Mouse (Mus musculus): ENCODE measurements around the gene Lgals7. TPM values are rescaled to one million over a fixed set of nuclear protein-coding genes. Genes with fewer than 3 reads are reported as not detected.

The Lgals7 gene
- 1.5 and 1.6 TPM in 2 replicates for polyA plus RNA-seq (2015; fragmentation: Nextera tagmentation; extraction: Ambion mirVana)

- Histone ChIP-seq H3K4me3 (peak within 1 kb of the TSS; percentile 2; the same call in 1 of the 2 replicates), H3K27me3 (replicated peaks) (no peaks in the 10 kb centered on the region), H3K36me3 (no peaks in the 10 kb centered on the region), H3K4me2 (peak within 1 kb of the TSS; percentile 27), H3K27ac (replicated peaks) (peak within 1 kb of the TSS; percentile 38), H3K4me1 (peaks cover 26% of the 10 kb centered on the region), H3K9me3 (0 out of 2 replicates have a peak, but pooled peaks cover 5% of the 10 kb centered on the region), H3K9ac (no peak within 1 kb of the TSS)
- WGBS = 73% methylated on average over 6 of the region's 6 CpGs
- no peak for ATAC-seq (ENCODE audit: extremely low read depth, insufficient number of reproducible peaks, low FRiP score, low TSS enrichment)
These were observed at the start of gene Lgals7 for GRCm38 (mm10) chr7:28863540-28863939. Gene Lgals7, plus strand, starts transcription at chr7:28863853.

DNA sequence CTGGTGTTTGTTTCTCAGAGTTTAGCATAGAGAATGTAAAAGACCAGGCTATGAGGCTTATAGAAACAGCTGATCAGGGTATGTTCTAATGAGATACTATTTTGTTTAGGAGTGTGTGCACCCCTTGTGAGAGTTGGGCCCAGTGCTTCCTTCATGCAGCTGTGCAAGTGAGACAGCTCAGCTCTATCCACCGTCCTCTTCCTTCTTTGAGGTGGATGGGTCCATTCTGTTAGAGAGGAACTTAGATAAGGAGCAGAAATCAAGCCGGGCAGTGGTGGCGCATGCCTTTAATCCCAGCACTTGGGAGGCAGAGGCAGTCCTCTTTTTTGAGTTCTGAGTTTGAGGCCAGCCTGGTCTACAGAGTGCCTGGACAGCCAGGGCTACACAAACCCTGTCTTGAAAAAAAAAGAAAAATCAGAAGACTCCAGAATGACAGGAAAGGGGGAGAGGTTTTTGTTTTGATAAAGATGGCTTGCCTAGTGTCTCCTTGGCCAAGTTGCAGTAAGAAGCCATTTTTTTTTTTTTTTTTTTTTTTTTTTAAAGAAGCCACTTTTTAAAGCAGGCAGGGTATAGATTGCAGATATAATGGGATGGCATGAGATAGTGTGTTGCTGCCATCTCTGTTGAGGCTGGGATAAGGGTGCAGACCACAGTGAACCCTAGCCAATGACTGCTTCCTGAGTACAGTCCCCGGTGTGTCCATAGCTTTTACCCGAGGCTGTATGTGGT is 49.2 kb upstream of the Lgals7 start:
- Histone ChIP-seq H3K27ac (replicated peaks) (peak overlapping the region; percentile 4; the same call in 1 of the 2 replicates), H3K9me3 (no peaks in the 10 kb centered on the region), H3K4me2 (no peak overlapping the region), H3K36me3 (peaks cover 79% of the 10 kb centered on the region), H3K27me3 (replicated peaks) (no peaks in the 10 kb centered on the region), H3K4me3 (no peak overlapping the region), H3K4me1 (peaks cover 75% of the 10 kb centered on the region), H3K9ac (peak overlapping the region; percentile 99)
- WGBS = 58% methylated on average over 5 of the region's 5 CpGs
- no peak for ATAC-seq (ENCODE audit: extremely low read depth, insufficient number of reproducible peaks, low FRiP score, low TSS enrichment)

DNA sequence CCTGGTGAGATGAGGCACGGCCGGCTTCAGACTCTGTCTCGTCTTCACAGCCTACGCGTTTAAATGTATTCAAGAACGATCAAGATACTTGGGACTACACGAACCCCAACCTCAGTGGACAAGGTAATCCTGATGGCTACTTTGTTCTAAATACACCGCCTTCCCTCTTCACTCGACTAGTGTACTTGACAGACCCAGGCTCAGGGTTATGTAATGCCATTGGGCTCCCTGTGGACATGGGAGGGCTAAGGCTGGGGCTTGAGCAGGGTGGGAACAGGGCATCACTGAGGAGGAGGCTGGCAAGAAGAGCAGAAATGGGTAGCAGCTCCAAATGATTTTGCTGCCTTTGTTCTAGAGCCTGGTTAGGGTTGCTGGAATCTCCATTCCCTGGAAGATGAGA is 48.4 kb upstream of the Lgals7 start:
- peaks cover 83% of the 10 kb centered on the region for H3K4me1 ChIP-seq

GRCm38 (mm10) chr7:28816201-28816600 is 47.5 kb upstream of the Lgals7 start:
- peaks cover 93% of the 10 kb centered on the region for H3K4me1 ChIP-seq
- no peak overlapping the region for H3K4me2 ChIP-seq
- H3K4me3 ChIP-seq = no peak overlapping the region
- H3K27me3 ChIP-seq (replicated peaks) = no peaks in the 10 kb centered on the region
- 80% methylated on average over 9 of the region's 9 CpGs for WGBS
- ATAC-seq (ENCODE audit: extremely low read depth, insufficient number of reproducible peaks, low FRiP score, low TSS enrichment) = no peak
- peak overlapping the region; percentile 47; the same call in 1 of the 2 replicates for H3K9ac ChIP-seq
- H3K27ac ChIP-seq (replicated peaks) = peak overlapping the region; percentile 4; the same call in 1 of the 2 replicates
- no peaks in the 10 kb centered on the region for H3K9me3 ChIP-seq
- H3K36me3 ChIP-seq = peaks cover 96% of the 10 kb centered on the region

More for the DNA sequence above, 48.4 kb upstream of the Lgals7 start:
- Histone ChIP-seq H3K27me3 (replicated peaks) (no peaks in the 10 kb centered on the region), H3K4me2 (no peak overlapping the region; the same call in 1 of the 2 replicates), H3K9me3 (no peaks in the 10 kb centered on the region), H3K36me3 (peaks cover 86% of the 10 kb centered on the region), H3K9ac (peak overlapping the region; percentile 52; the same call in 1 of the 2 replicates), H3K4me3 (no peak overlapping the region), H3K27ac (replicated peaks) (peak overlapping the region; percentile 4)
- 88% methylated on average over 9 of the region's 9 CpGs for WGBS
- no peak for ATAC-seq (ENCODE audit: extremely low read depth, insufficient number of reproducible peaks, low FRiP score, low TSS enrichment)

- H3K9me3 ChIP-seq = no peaks in the 10 kb centered on the region
- H3K27ac ChIP-seq (replicated peaks) = no peak overlapping the region
- peak overlapping the region; percentile 56 for H3K9ac ChIP-seq
- no peak overlapping the region for H3K4me2 ChIP-seq
- no peak for ATAC-seq (ENCODE audit: extremely low read depth, insufficient number of reproducible peaks, low FRiP score, low TSS enrichment)
- peaks cover 96% of the 10 kb centered on the region for H3K4me1 ChIP-seq
- no peak overlapping the region for H3K4me3 ChIP-seq
- 92% methylated on average over 10 of the region's 10 CpGs for WGBS
- H3K36me3 ChIP-seq = peaks cover 100% of the 10 kb centered on the region
- H3K27me3 ChIP-seq (replicated peaks) = no peaks in the 10 kb centered on the region
These were observed 46.7 kb upstream of the Lgals7 start for GRCm38 (mm10) chr7:28816920-28817319.

DNA sequence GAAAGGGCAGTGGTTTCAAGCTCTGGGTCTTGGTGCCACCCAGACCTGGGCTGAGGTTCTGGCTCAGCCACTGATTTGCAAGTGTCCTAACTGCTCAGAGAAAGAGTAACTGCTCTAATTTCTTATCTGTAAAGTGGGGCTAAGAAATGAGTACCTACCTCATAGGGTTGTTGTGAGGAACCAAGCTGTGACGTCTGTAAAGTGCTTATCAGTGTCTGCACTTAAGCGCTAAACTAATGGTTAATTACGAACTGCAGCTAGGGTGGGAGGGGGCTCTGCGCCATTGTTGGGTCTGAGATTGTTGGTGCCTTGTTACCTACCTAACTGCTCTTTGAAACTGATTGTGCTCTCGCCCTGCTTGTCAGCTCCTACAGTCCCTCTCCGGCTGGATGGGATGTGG is 46.1 kb upstream of the Lgals7 start:
- Histone ChIP-seq H3K9me3 (no peaks in the 10 kb centered on the region), H3K4me2 (peak overlapping the region; percentile 20; the same call in 1 of the 2 replicates), H3K9ac (peak overlapping the region; percentile 56), H3K4me3 (0 out of 2 replicates have a peak overlapping the region, but pooled peaks have one; percentile 6), H3K27me3 (replicated peaks) (no peaks in the 10 kb centered on the region), H3K36me3 (peaks cover 100% of the 10 kb centered on the region), H3K4me1 (peaks cover 90% of the 10 kb centered on the region), H3K27ac (replicated peaks) (no peak overlapping the region; the same call in 1 of the 2 replicates)
- WGBS = 50% methylated on average over 6 of the region's 6 CpGs
- ATAC-seq (ENCODE audit: extremely low read depth, insufficient number of reproducible peaks, low FRiP score, low TSS enrichment) = no peak

GRCm38 (mm10) chr7:28817957-28818356 is 45.7 kb upstream of the Lgals7 start:
- no peak overlapping the region for H3K4me2 ChIP-seq
- ATAC-seq (ENCODE audit: extremely low read depth, insufficient number of reproducible peaks, low FRiP score, low TSS enrichment) = no peak
- no peaks in the 10 kb centered on the region for H3K27me3 ChIP-seq (replicated peaks)
- H3K9ac ChIP-seq = peak overlapping the region; percentile 47; the same call in 1 of the 2 replicates
- no peak overlapping the region; the same call in 1 of the 2 replicates for H3K27ac ChIP-seq (replicated peaks)
- 0 out of 2 replicates have a peak overlapping the region, but pooled peaks have one; percentile 6 for H3K4me3 ChIP-seq
- no peaks in the 10 kb centered on the region for H3K9me3 ChIP-seq
- WGBS = 72% methylated on average over 4 of the region's 4 CpGs
- H3K4me1 ChIP-seq = peaks cover 87% of the 10 kb centered on the region
- peaks cover 100% of the 10 kb centered on the region for H3K36me3 ChIP-seq

DNA sequence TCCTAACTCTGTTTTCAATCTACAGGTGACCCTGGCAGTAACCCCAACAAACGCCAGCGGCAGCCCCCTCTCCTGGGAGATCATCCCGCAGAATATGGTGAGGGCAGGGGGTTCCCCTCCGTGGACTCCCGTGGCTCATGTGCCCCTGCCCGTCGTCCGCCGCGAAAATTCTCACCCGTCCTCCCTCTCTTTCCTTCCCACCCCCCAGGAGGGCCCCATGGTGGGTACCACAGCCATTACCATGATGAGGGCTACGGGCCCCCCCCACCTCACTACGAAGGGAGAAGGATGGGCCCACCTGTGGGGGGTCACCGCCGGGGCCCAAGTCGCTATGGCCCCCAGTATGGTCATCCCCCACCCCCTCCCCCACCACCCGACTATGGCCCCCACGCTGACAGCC is 45.2 kb upstream of the Lgals7 start:
- Histone ChIP-seq H3K4me1 (peaks cover 87% of the 10 kb centered on the region), H3K27me3 (replicated peaks) (no peaks in the 10 kb centered on the region), H3K27ac (replicated peaks) (no peak overlapping the region), H3K4me2 (no peak overlapping the region), H3K9me3 (no peaks in the 10 kb centered on the region), H3K9ac (peak overlapping the region; percentile 47; the same call in 1 of the 2 replicates), H3K4me3 (no peak overlapping the region), H3K36me3 (peaks cover 97% of the 10 kb centered on the region)
- 80% methylated on average over 18 of the region's 18 CpGs for WGBS
- ATAC-seq (ENCODE audit: extremely low read depth, insufficient number of reproducible peaks, low FRiP score, low TSS enrichment) = no peak

DNA sequence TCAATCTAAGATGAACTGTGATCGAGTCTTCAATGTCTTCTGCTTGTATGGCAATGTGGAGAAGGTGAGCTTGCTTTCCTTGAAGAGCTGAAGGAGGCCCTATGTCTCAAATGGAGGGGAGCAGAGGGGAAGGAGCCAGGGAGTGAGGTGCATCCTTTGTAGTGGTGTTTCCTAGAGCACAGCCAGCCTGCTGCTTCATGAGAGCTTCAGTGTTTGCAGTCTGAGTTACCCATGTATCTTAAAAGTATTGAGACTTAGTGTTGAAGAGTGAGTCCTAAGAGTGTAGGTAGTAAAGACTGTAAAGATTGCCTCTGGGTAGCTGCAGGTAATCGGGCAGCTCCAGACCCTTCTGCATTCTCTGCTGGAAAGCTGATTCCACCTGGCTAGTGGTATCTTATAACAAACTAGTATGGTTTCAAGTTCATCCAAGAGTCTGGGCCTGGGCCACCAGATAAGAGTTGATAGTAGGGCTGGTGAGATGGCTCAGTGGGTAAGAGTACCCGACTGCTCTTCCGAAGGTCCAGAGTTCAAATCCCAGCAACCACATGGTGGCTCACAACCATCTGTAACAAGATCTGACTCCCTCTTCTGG is 44.7 kb upstream of the Lgals7 start:
- Histone ChIP-seq H3K9me3 (no peaks in the 10 kb centered on the region), H3K27me3 (replicated peaks) (no peaks in the 10 kb centered on the region), H3K4me3 (no peak overlapping the region), H3K36me3 (peaks cover 92% of the 10 kb centered on the region), H3K4me1 (peaks cover 83% of the 10 kb centered on the region), H3K9ac (no peak overlapping the region), H3K27ac (replicated peaks) (no peak overlapping the region), H3K4me2 (no peak overlapping the region)
- 74% methylated on average over 4 of the region's 4 CpGs for WGBS
- ATAC-seq (ENCODE audit: extremely low read depth, insufficient number of reproducible peaks, low FRiP score, low TSS enrichment) = no peak

DNA sequence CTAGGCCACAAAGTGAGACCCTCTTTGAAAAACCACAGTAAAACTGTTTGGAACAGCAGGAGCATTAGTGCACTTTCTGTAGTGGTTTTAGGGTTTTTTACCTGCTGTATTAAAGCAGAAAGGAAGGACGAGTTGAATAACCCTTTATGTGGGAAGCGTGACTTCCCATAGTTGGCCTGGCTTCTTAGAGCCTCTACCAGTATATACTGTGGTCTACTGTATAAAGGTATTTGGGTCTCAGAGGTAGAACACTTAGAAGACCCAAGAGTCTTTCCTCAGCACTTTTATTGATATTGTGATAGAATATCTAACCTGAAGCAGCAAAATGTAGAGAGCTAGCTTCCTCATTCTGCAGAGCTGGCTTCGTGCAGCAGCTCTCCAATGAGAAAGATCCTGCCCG is 44.1 kb upstream of the Lgals7 start:
- no peak for ATAC-seq (ENCODE audit: extremely low read depth, insufficient number of reproducible peaks, low FRiP score, low TSS enrichment)
- H3K9ac ChIP-seq = peak overlapping the region; percentile 26; the same call in 1 of the 2 replicates

More for the DNA sequence above, 44.1 kb upstream of the Lgals7 start:
- H3K27ac ChIP-seq (replicated peaks) = peak overlapping the region; percentile 71
- H3K4me3 ChIP-seq = no peak overlapping the region
- WGBS = 79% methylated on average over 4 of the region's 4 CpGs
- H3K9me3 ChIP-seq = no peaks in the 10 kb centered on the region
- H3K4me1 ChIP-seq = peaks cover 80% of the 10 kb centered on the region
- H3K4me2 ChIP-seq = no peak overlapping the region
- no peaks in the 10 kb centered on the region for H3K27me3 ChIP-seq (replicated peaks)
- H3K36me3 ChIP-seq = peaks cover 86% of the 10 kb centered on the region

Data from heart, embryonic 13.5 days (tissue).